Mouse (Mus musculus) forebrain, embryonic 11.5 days (tissue): Measurements from ENCODE around the gene Samt4. TPM values are rescaled to one million over a fixed set of nuclear protein-coding genes. Genes with fewer than 3 reads are reported as not detected.
"Not testable (repeated sequence)": the region's sequence is repeated elsewhere in the genome, so short reads cannot be mapped to it uniquely, and the experiment has no call there.

Experiments
- ATAC-seq: fragments of 200-750 bp; cut with Nextera tagmentation; replicated peaks from 2 replicates; pipeline ENCODE4 v1.8.0; 2017; ENCODE audit warnings: moderate TSS enrichment; ENCODE audit not compliant: low FRiP score
- DNase-seq: peaks from one replicate; pipeline ENCODE4 v3.0.0-alpha.2; 2017; ENCODE audit warnings: low spot score
- H3K27ac ChIP-seq: fragments of 300-500 bp; sonication (generic); 2 replicates; pipeline ENCODE4 v1.5.1; 2014; ENCODE audit warnings: low read depth, low read length
- H3K27me3 ChIP-seq: fragments of 300-500 bp; sonication (generic); 2 replicates; pipeline ENCODE4 v1.6.1; 2014; ENCODE audit warnings: mild to moderate bottlenecking, low read length, mixed read lengths; ENCODE audit not compliant: control insufficient read depth, insufficient read depth
- H3K36me3 ChIP-seq: fragments of 300-500 bp; sonication (generic); 2 replicates; pipeline ENCODE4 v1.6.1; 2014; ENCODE audit warnings: mild to moderate bottlenecking, low read length, moderate library complexity, mixed read lengths; ENCODE audit not compliant: control insufficient read depth, insufficient read depth
- H3K4me1 ChIP-seq: fragments of 300-500 bp; sonication (generic); replicated peaks from 2 replicates; pipeline ENCODE4 v1.6.1; 2014; ENCODE audit warnings: low read length, mixed read lengths; ENCODE audit not compliant: control insufficient read depth, insufficient read depth
- H3K4me2 ChIP-seq: fragments of 300-500 bp; sonication (generic); 2 replicates; pipeline ENCODE4 v1.6.1; 2014; ENCODE audit warnings: low read depth, mild to moderate bottlenecking, low read length, moderate library complexity, mixed read lengths; ENCODE audit not compliant: severe bottlenecking
- H3K4me3 ChIP-seq: fragments of 300-500 bp; sonication (generic); 2 replicates; pipeline ENCODE4 v1.5.1; 2014; ENCODE audit warnings: low read depth, low read length
- H3K9ac ChIP-seq: fragments of 300-500 bp; sonication (generic); 2 replicates; pipeline ENCODE4 v1.6.1; 2014; ENCODE audit warnings: low read length
- H3K9me3 ChIP-seq: fragments of 300-500 bp; sonication (generic); 2 replicates; pipeline ENCODE4 v1.6.1; 2016; ENCODE audit warnings: low read length, mixed read lengths; ENCODE audit not compliant: control insufficient read depth
- WGBS: fragments of 180-500 bp; shearing (Covaris S2); extraction: QIAGEN DNeasy Blood & Tissue Kit; methylation state at CpG from one replicate; pipeline ENCODE4 v1.1.7; 2014; 5-methylcytosine and 5-hydroxymethylcytosine counted together
- polyA plus RNA-seq: library from polyadenylated mRNA; unstranded; fragments of >200 nt; fragmentation: Nextera tagmentation; extraction: Ambion mirVana; gene quantifications from 2 replicates; pipeline ENCODE4 v1.2.1, GENCODE M21; 2014

Samt4 gene
- not detected in 2 replicates for polyA plus RNA-seq

GRCm38 (mm10) chrX:154481702-154482101, at the start of gene Samt4:
Samt4 (plus strand) TSS chrX:154482002.
- H3K9me3 ChIP-seq, result no peaks in the 10 kb centered on the region
- H3K4me1 ChIP-seq, result no peaks in the 10 kb centered on the region
- DNase-seq, result no peak
- H3K27ac ChIP-seq, result no peak within 1 kb of the TSS
- H3K9ac ChIP-seq, result no peak within 1 kb of the TSS
- no peak within 1 kb of the TSS for H3K4me3 ChIP-seq
- H3K4me2 ChIP-seq, result no peak within 1 kb of the TSS
- H3K27me3 ChIP-seq, result no peaks in the 10 kb centered on the region
- ATAC-seq, result no peak
- H3K36me3 ChIP-seq, result no peaks in the 10 kb centered on the region

GRCm38 (mm10) chrX:154443696-154444095, 38.1 kb upstream of the Samt4 start:
- H3K9ac ChIP-seq, H3K4me1 ChIP-seq, H3K36me3 ChIP-seq, H3K9me3 ChIP-seq, DNase-seq, H3K4me3 ChIP-seq, ATAC-seq, H3K4me2 ChIP-seq, H3K27me3 ChIP-seq, H3K27ac ChIP-seq: not testable (repeated sequence)

GRCm38 (mm10) chrX:154468386-154468785, 13.4 kb upstream of the Samt4 start:
- H3K9me3 ChIP-seq, H3K9ac ChIP-seq, DNase-seq, H3K27me3 ChIP-seq, H3K27ac ChIP-seq, H3K4me2 ChIP-seq, H3K4me1 ChIP-seq, ATAC-seq, H3K4me3 ChIP-seq, H3K36me3 ChIP-seq: not testable (repeated sequence)
- WGBS, result 74% methylated on average over 3 of the region's 3 CpGs

Other genes starting within 250 kb of the Samt4 start
- gene 4930524N10Rik, start 138.6 kb upstream of the Samt4 start, polyA plus RNA-seq, result not detected in 2 replicates
- not detected in 2 replicates for gene Samt2, start 97.4 kb downstream of the Samt4 start, polyA plus RNA-seq